Mouse (Mus musculus): ENCODE measurements around the gene Gm4869. TPM values are rescaled to one million over a fixed set of nuclear protein-coding genes. Genes with fewer than 3 reads are reported as not detected.

Gm4869 gene
- polyA plus RNA-seq, 1 experiment, result 0.12 TPM

- DNase-seq (ENCODE audit: low read depth), result no peak
- TF ChIP-seq CTCF (IDR thresholded peaks at IDR 0.05; ENCODE audit: borderline replicate concordance, extremely low read depth, insufficient read depth, insufficient read length) (no peak), POLR2A (IDR thresholded peaks at IDR 0.05; ENCODE audit: borderline replicate concordance, extremely low read depth, insufficient read depth, insufficient read length, poor library complexity, severe bottlenecking) (no peak)
Measured at GRCm38 (mm10) chr5:140507466-140508208, 62.2 kb downstream of the Gm4869 start.

GRCm38 (mm10) chr5:140508686-140509085 is 63.2 kb downstream of the Gm4869 start:
- TF ChIP-seq POLR2A (IDR thresholded peaks at IDR 0.05; ENCODE audit: borderline replicate concordance, extremely low read depth, insufficient read depth, insufficient read length, poor library complexity, severe bottlenecking) (no peak), CTCF (IDR thresholded peaks at IDR 0.05; ENCODE audit: borderline replicate concordance, extremely low read depth, insufficient read depth, insufficient read length) (no peak)
- no peak for DNase-seq (ENCODE audit: low read depth)

GRCm38 (mm10) chr5:140509204-140509603 is 63.8 kb downstream of the Gm4869 start:
- no peak for DNase-seq (ENCODE audit: low read depth)
- TF ChIP-seq POLR2A (IDR thresholded peaks at IDR 0.05; ENCODE audit: borderline replicate concordance, extremely low read depth, insufficient read depth, insufficient read length, poor library complexity, severe bottlenecking), result no peak
- no peak for TF ChIP-seq CTCF (IDR thresholded peaks at IDR 0.05; ENCODE audit: borderline replicate concordance, extremely low read depth, insufficient read depth, insufficient read length)

GRCm38 (mm10) chr5:140510012-140511000 is 64.9 kb downstream of the Gm4869 start:
- TF ChIP-seq POLR2A (IDR thresholded peaks at IDR 0.05; ENCODE audit: borderline replicate concordance, extremely low read depth, insufficient read depth, insufficient read length, poor library complexity, severe bottlenecking), result no peak
- no peak for TF ChIP-seq CTCF (IDR thresholded peaks at IDR 0.05; ENCODE audit: borderline replicate concordance, extremely low read depth, insufficient read depth, insufficient read length)
- DNase-seq (ENCODE audit: low read depth), result peak; percentile 75

- TF ChIP-seq CTCF (IDR thresholded peaks at IDR 0.05; ENCODE audit: borderline replicate concordance, extremely low read depth, insufficient read depth, insufficient read length) (no peak), POLR2A (IDR thresholded peaks at IDR 0.05; ENCODE audit: borderline replicate concordance, extremely low read depth, insufficient read depth, insufficient read length, poor library complexity, severe bottlenecking) (no peak)
- no peak for DNase-seq (ENCODE audit: low read depth)
Measured at GRCm38 (mm10) chr5:140513921-140514320, 68.5 kb downstream of the Gm4869 start.

GRCm38 (mm10) chr5:140514799-140515486 is 69.5 kb downstream of the Gm4869 start:
- TF ChIP-seq POLR2A (IDR thresholded peaks at IDR 0.05; ENCODE audit: borderline replicate concordance, extremely low read depth, insufficient read depth, insufficient read length, poor library complexity, severe bottlenecking) (no peak), CTCF (IDR thresholded peaks at IDR 0.05; ENCODE audit: borderline replicate concordance, extremely low read depth, insufficient read depth, insufficient read length) (no peak)
- DNase-seq (ENCODE audit: low read depth), result no peak

GRCm38 (mm10) chr5:140517159-140517920 is 71.9 kb downstream of the Gm4869 start:
- TF ChIP-seq POLR2A (IDR thresholded peaks at IDR 0.05; ENCODE audit: borderline replicate concordance, extremely low read depth, insufficient read depth, insufficient read length, poor library complexity, severe bottlenecking), result no peak
- DNase-seq (ENCODE audit: low read depth), result no peak

GRCm38 (mm10) chr5:140517921-140518230 is 72.4 kb downstream of the Gm4869 start:
- TF ChIP-seq CTCF (IDR thresholded peaks at IDR 0.05; ENCODE audit: borderline replicate concordance, extremely low read depth, insufficient read depth, insufficient read length) (no peak), POLR2A (IDR thresholded peaks at IDR 0.05; ENCODE audit: borderline replicate concordance, extremely low read depth, insufficient read depth, insufficient read length, poor library complexity, severe bottlenecking) (no peak)
- no peak for DNase-seq (ENCODE audit: low read depth)

GRCm38 (mm10) chr5:140521196-140521595 is 75.8 kb downstream of the Gm4869 start:
- no peak for DNase-seq (ENCODE audit: low read depth)
- TF ChIP-seq POLR2A (IDR thresholded peaks at IDR 0.05; ENCODE audit: borderline replicate concordance, extremely low read depth, insufficient read depth, insufficient read length, poor library complexity, severe bottlenecking) (no peak), CTCF (IDR thresholded peaks at IDR 0.05; ENCODE audit: borderline replicate concordance, extremely low read depth, insufficient read depth, insufficient read length) (no peak)

GRCm38 (mm10) chr5:140526754-140527153 is 81.3 kb downstream of the Gm4869 start:
- TF ChIP-seq POLR2A (IDR thresholded peaks at IDR 0.05; ENCODE audit: borderline replicate concordance, extremely low read depth, insufficient read depth, insufficient read length, poor library complexity, severe bottlenecking), result no peak
- TF ChIP-seq CTCF (IDR thresholded peaks at IDR 0.05; ENCODE audit: borderline replicate concordance, extremely low read depth, insufficient read depth, insufficient read length), result no peak
- no peak for DNase-seq (ENCODE audit: low read depth)
